Mouse (Mus musculus) neural tube, embryonic 12.5 days (tissue): Measurements from ENCODE around the gene Rps17. TPM values are rescaled to one million over a fixed set of nuclear protein-coding genes. Genes with fewer than 3 reads are reported as not detected.
A peak's percentile ranks its signal among the peaks of the same experiment; 100 is the strongest.

Experiments used
- ATAC-seq: fragments of 200-750 bp; cut with Nextera tagmentation; 2 replicates; pipeline ENCODE4 v1.8.0; 2017; ENCODE audit warnings: low read depth, mild to moderate bottlenecking, moderate TSS enrichment, moderate library complexity; ENCODE audit not compliant: low FRiP score
- H3K27ac ChIP-seq: fragments of 300-500 bp; sonication (generic); 2 replicates; pipeline ENCODE4 v1.5.1; 2016
- H3K27me3 ChIP-seq: fragments of 300-500 bp; sonication (generic); replicated peaks from 2 replicates; pipeline ENCODE4 v1.6.1; 2016; ENCODE audit warnings: mild to moderate bottlenecking
- H3K36me3 ChIP-seq: fragments of 300-500 bp; sonication (generic); 2 replicates; pipeline ENCODE4 v1.6.1; 2016; ENCODE audit warnings: mild to moderate bottlenecking
- H3K4me1 ChIP-seq: fragments of 300-500 bp; sonication (generic); 2 replicates; pipeline ENCODE4 v1.6.1; 2016
- H3K4me2 ChIP-seq: fragments of 300-500 bp; sonication (generic); replicated peaks from 2 replicates; pipeline ENCODE4 v1.6.1; 2016; ENCODE audit warnings: mild to moderate bottlenecking
- H3K4me3 ChIP-seq: fragments of 300-500 bp; sonication (generic); 2 replicates; pipeline ENCODE4 v1.5.1; 2016
- H3K9ac ChIP-seq: fragments of 300-500 bp; sonication (generic); 2 replicates; pipeline ENCODE4 v1.6.1; 2016; ENCODE audit warnings: mild to moderate bottlenecking
- H3K9me3 ChIP-seq: fragments of 300-500 bp; sonication (generic); 2 replicates; pipeline ENCODE4 v1.6.1; 2016; ENCODE audit warnings: mild to moderate bottlenecking
- WGBS: fragments of 180-500 bp; shearing (Covaris S2); methylation state at CpG from one replicate; pipeline ENCODE4 v1.1.7; 2016; 5-methylcytosine and 5-hydroxymethylcytosine counted together
- polyA plus RNA-seq: library from polyadenylated mRNA; unstranded; fragments of >200 nt; fragmentation: Nextera tagmentation; extraction: Ambion mirVana; gene quantifications from 2 replicates; pipeline ENCODE4 v1.2.1, GENCODE M21; 2016

The Rps17 gene
- polyA plus RNA-seq, 1 experiment from 2014 or later, result 837 TPM

GRCm38 (mm10) chr7:81343831-81344230 lies 1.2 kb downstream of the Rps17 start:
- peak overlapping the region; percentile 97 for H3K9ac ChIP-seq
- H3K9me3 ChIP-seq, result no peaks in the 10 kb centered on the region
- H3K4me1 ChIP-seq, result peaks cover 14% of the 10 kb centered on the region
- no peak for ATAC-seq
- H3K27me3 ChIP-seq, result no peaks in the 10 kb centered on the region
- peaks cover 41% of the 10 kb centered on the region for H3K36me3 ChIP-seq
- peak overlapping the region; percentile 94 for H3K4me2 ChIP-seq
- peak overlapping the region; percentile 94 for H3K4me3 ChIP-seq
- WGBS, result 24% methylated on average over 10 of the region's 10 CpGs
- no peak overlapping the region for H3K27ac ChIP-seq

DNA sequence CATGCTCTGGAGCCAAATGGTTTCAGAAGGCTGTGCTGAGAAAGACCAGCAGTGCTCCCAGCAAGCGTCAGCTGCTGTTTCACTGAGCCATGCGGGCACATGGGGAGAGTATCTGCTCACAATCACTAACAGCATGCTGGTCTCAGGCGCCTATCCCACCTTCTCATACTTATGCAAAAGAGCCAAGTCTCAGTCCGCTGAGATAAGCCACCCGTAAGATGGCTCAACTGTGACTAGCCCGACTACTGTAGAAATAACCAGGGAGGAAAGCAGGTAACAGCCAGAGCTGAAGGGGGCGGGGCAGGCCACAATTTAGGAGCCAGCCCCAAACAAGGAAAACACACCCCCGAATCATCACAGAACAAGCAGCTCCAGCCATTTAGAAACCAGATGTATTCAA lies 1.7 kb downstream of the Rps17 start:
- no peak for ATAC-seq
- Histone ChIP-seq H3K4me3 (peak overlapping the region; percentile 94), H3K36me3 (peaks cover 45% of the 10 kb centered on the region), H3K4me1 (peaks cover 14% of the 10 kb centered on the region), H3K4me2 (peak overlapping the region; percentile 94), H3K27me3 (no peaks in the 10 kb centered on the region), H3K9me3 (no peaks in the 10 kb centered on the region), H3K9ac (peak overlapping the region; percentile 97), H3K27ac (no peak overlapping the region)
- WGBS, result 55% methylated on average over 8 of the region's 8 CpGs

- Histone ChIP-seq H3K27me3 (no peaks in the 10 kb centered on the region), H3K27ac (no peak overlapping the region), H3K4me3 (peak overlapping the region; percentile 94), H3K4me1 (peaks cover 14% of the 10 kb centered on the region), H3K9me3 (no peaks in the 10 kb centered on the region), H3K36me3 (peaks cover 53% of the 10 kb centered on the region), H3K4me2 (peak overlapping the region; percentile 94), H3K9ac (peak overlapping the region; percentile 97)
- no peak for ATAC-seq
- WGBS, result 82% methylated on average over 8 of the region's 8 CpGs
These were observed 2.5 kb downstream of the Rps17 start for GRCm38 (mm10) chr7:81342356-81343094.

DNA sequence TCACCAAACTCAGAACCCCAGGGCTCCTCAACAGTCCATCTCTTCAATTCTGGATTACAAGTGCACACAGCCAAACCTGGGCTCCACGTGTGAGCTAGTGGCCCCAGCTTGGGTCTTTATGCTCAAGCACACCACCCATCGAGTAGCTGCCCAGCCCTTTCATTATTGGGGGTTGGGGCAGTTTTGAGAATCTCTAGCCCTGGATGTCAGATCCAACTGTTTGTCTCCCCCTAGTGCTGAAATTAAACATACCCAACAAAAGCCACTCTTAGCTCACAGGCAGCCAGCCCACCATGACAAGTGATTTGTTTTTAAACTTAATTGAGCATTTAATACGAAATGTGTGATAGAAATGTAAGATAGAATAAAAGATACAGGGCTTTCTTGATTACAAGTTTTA lies 3.5 kb downstream of the Rps17 start:
- no peak overlapping the region for H3K27ac ChIP-seq
- H3K9ac ChIP-seq, result no peak overlapping the region
- H3K4me2 ChIP-seq, result no peak overlapping the region
- H3K4me3 ChIP-seq, result no peak overlapping the region
- 64% methylated on average over 3 of the region's 3 CpGs for WGBS
- no peaks in the 10 kb centered on the region for H3K27me3 ChIP-seq
- ATAC-seq, result no peak
- peaks cover 53% of the 10 kb centered on the region for H3K36me3 ChIP-seq
- peaks cover 14% of the 10 kb centered on the region for H3K4me1 ChIP-seq
- no peaks in the 10 kb centered on the region for H3K9me3 ChIP-seq

- Histone ChIP-seq H3K9ac (no peak overlapping the region), H3K36me3 (peaks cover 61% of the 10 kb centered on the region), H3K9me3 (no peaks in the 10 kb centered on the region), H3K27me3 (no peaks in the 10 kb centered on the region), H3K4me1 (peaks cover 21% of the 10 kb centered on the region), H3K4me3 (no peak overlapping the region), H3K27ac (no peak overlapping the region), H3K4me2 (no peak overlapping the region)
- ATAC-seq, result no peak
- WGBS, result 85% methylated on average over 4 of the region's 4 CpGs
These were observed 5.3 kb downstream of the Rps17 start for GRCm38 (mm10) chr7:81339783-81340182.

DNA sequence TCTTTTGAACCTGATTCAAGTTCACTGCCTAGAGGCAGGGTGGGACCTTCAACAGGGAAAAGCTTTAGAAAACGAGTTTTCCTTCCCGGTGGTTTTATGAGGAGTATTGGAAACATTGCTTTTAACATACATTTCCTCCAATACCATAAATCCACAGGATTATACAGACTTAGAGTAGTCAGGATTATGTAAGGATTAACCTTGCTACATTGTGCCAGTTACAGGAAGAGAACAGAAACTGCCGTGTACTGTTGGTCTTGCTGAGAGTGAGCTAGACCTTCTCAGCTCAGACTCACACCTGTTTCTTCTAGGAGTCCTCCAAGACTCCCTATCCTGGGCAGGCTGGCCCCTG lies 6.6 kb downstream of the Rps17 start:
- Histone ChIP-seq H3K27ac (no peak overlapping the region), H3K9me3 (no peaks in the 10 kb centered on the region), H3K4me2 (no peak overlapping the region), H3K27me3 (no peaks in the 10 kb centered on the region), H3K4me1 (peaks cover 15% of the 10 kb centered on the region), H3K36me3 (peaks cover 57% of the 10 kb centered on the region), H3K9ac (no peak overlapping the region), H3K4me3 (no peak overlapping the region)
- ATAC-seq, result no peak
- 92% methylated on average over 3 of the region's 3 CpGs for WGBS

- no peaks in the 10 kb centered on the region for H3K9me3 ChIP-seq
- peaks cover 10% of the 10 kb centered on the region for H3K4me1 ChIP-seq
- H3K4me2 ChIP-seq, result no peak overlapping the region
- no peaks in the 10 kb centered on the region for H3K27me3 ChIP-seq
- peaks cover 54% of the 10 kb centered on the region for H3K36me3 ChIP-seq
- no peak overlapping the region for H3K9ac ChIP-seq
- no peak overlapping the region for H3K4me3 ChIP-seq
- ATAC-seq, result no peak
- H3K27ac ChIP-seq, result no peak overlapping the region
- 95% methylated on average over 21 of the region's 21 CpGs for WGBS
These were observed 7.1 kb downstream of the Rps17 start for GRCm38 (mm10) chr7:81337785-81338521.

GRCm38 (mm10) chr7:81336432-81336786 lies 8.6 kb downstream of the Rps17 start:
- Histone ChIP-seq H3K9ac (no peak overlapping the region), H3K4me2 (no peak overlapping the region), H3K4me1 (peaks cover 7% of the 10 kb centered on the region; the same call in 1 of the 2 replicates), H3K4me3 (no peak overlapping the region), H3K36me3 (peaks cover 49% of the 10 kb centered on the region), H3K27me3 (no peaks in the 10 kb centered on the region), H3K9me3 (no peaks in the 10 kb centered on the region), H3K27ac (no peak overlapping the region)
- no peak for ATAC-seq
- 38% methylated on average over 8 of the region's 8 CpGs for WGBS

DNA sequence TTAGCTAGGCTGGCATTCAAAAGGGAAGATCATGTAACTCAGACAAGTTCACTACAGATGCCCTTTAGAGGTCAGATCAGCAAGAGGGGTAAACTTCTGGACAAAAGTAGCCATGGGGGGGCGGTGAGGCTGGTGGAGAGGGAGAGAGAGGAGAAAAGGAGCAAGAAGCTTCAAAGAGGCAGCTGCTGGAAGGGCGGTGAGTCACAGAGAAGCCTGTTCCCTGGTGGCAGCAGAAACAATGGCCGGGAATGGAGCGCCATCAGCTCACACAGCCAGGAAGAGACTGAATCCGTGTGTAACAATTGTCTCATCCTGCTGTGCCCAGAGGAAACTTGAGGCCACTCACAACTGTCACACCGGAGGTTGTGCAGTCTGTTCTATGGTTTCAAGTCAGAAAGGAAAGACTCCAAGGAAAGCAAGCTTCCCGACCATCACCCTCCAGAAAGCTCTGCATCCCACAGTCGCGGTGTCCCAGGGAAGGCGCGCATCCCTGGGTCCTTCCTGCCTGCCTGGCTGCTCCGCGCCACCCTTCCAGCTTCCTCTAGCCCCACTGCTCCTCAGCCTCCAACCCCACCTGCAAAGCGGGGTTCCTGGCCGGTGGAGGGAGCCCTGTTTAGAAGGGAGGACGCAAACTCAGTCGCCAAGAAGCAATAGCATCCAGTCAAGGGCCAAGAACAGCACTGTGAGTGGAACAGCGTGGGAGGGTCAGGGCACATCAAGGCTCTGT lies 9.2 kb downstream of the Rps17 start:
- WGBS, result 63% methylated on average over 18 of the region's 18 CpGs
- H3K4me3 ChIP-seq, result no peak overlapping the region
- ATAC-seq, result no peak
- no peak overlapping the region for H3K4me2 ChIP-seq
- H3K27me3 ChIP-seq, result no peaks in the 10 kb centered on the region
- H3K9ac ChIP-seq, result no peak overlapping the region
- peaks cover 44% of the 10 kb centered on the region for H3K36me3 ChIP-seq
- H3K4me1 ChIP-seq, result peaks cover 7% of the 10 kb centered on the region; the same call in 1 of the 2 replicates
- no peak overlapping the region for H3K27ac ChIP-seq
- H3K9me3 ChIP-seq, result no peaks in the 10 kb centered on the region

DNA sequence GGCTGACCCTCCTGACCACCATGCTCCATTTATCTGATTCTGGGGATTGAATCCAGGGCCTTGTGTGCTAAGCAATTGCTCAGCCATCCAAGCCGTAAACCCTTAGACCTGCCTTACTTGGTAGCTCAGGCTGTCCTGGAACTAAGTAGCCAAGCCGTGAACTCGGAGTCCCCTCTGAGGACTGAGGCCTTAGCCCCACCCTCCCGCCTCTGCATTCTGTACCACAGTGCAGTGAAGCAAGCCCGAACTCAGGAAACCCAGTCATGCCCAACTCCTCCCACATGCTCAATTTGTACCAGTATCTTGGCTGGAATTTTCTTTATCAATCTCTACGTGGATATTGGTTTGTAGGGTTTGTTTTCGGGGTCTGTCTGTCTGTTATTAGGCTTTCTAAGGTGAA lies 13.2 kb downstream of the Rps17 start:
- H3K27ac ChIP-seq, result no peak overlapping the region
- H3K27me3 ChIP-seq, result no peaks in the 10 kb centered on the region
- peaks cover 7% of the 10 kb centered on the region; the same call in 1 of the 2 replicates for H3K4me1 ChIP-seq
- peaks cover 24% of the 10 kb centered on the region for H3K36me3 ChIP-seq
- H3K4me3 ChIP-seq, result no peak overlapping the region
- WGBS, result 82% methylated on average over 7 of the region's 7 CpGs
- H3K4me2 ChIP-seq, result no peak overlapping the region
- H3K9ac ChIP-seq, result no peak overlapping the region
- H3K9me3 ChIP-seq, result no peaks in the 10 kb centered on the region
- ATAC-seq, result no peak

DNA sequence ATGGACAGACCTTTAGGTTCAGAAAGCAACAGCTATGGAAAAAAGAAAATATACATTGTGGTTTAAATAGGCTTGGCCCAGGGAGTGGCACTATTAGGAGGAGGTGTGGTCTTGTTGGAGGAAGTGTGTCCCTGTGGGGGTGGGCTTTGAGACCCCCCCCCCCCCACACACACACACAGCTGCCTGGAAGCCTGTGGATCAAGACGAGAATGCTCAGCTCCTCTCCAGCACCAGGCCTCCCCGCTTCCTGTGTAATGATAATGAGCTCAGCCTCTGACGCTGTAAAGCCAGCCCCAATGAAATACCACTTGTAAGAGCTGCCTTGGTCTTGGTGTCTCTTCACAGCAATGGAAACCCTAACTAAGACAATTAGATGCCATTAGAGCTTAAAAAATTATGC lies 14.3 kb downstream of the Rps17 start:
- Histone ChIP-seq H3K27me3 (no peaks in the 10 kb centered on the region), H3K9me3 (no peaks in the 10 kb centered on the region), H3K36me3 (peaks cover 22% of the 10 kb centered on the region), H3K4me2 (no peak overlapping the region), H3K4me1 (peaks cover 1% of the 10 kb centered on the region; the same call in 1 of the 2 replicates), H3K9ac (no peak overlapping the region), H3K4me3 (no peak overlapping the region), H3K27ac (no peak overlapping the region)
- WGBS, result 12% methylated on average over 3 of the region's 3 CpGs
- no peak for ATAC-seq

GRCm38 (mm10) chr7:81327661-81328060 lies 17.4 kb downstream of the Rps17 start:
- Histone ChIP-seq H3K4me2 (no peak overlapping the region), H3K9ac (no peak overlapping the region), H3K36me3 (peaks cover 11% of the 10 kb centered on the region), H3K4me1 (no peaks in the 10 kb centered on the region), H3K27ac (no peak overlapping the region), H3K9me3 (no peaks in the 10 kb centered on the region), H3K4me3 (no peak overlapping the region), H3K27me3 (no peaks in the 10 kb centered on the region)
- ATAC-seq, result no peak
- WGBS, result 86% methylated on average over 10 of the region's 10 CpGs
